ENCODE assay signal across 9 mouse cellular contexts in genomic region chr4:130552312-130553120, GRCm38 (mm10). TPM values are rescaled to one million over a fixed set of nuclear protein-coding genes. Genes with fewer than 3 reads are reported as not detected.
DNase-seq lines count a peak whose midpoint lies in the region; ATAC-seq and TF ChIP-seq lines count a peak whose summit lies in the region.
"Had no signal": no experiment of that assay in that cellular context is flagged by ENCODE, and none has a peak within 500 bp of the region (broad histone marks: within the 10 kb centered on the region; RNA-seq: fewer than 3 reads in every experiment).

No protein-coding gene starts in this region.

- peak overlapping the region; percentile 62 for H3K27ac ChIP-seq in cerebellum, adult 2 months (ENCODE audit: insufficient read depth, low read length)
- no peak overlapping the region for H3K27ac ChIP-seq in lung, embryonic 16.5 days (ENCODE audit: low read length)
- no peak overlapping the region for H3K27ac ChIP-seq in limb, embryonic 11.5 days (replicated peaks; ENCODE audit: low read depth, low read length)
- peak overlapping the region; percentile 22; the same call in 1 of the 2 replicates for H3K27ac ChIP-seq in neural tube, embryonic 12.5 days
- no peak overlapping the region for H3K27ac ChIP-seq in gastrocnemius, adult 2 months
- H3K27ac ChIP-seq: embryonic facial prominence, embryonic 15.5 days had no signal

- no peaks in the 10 kb centered on the region for H3K9me3 ChIP-seq in lung, embryonic 16.5 days (ENCODE audit: control insufficient read depth, low read length)
- no peaks in the 10 kb centered on the region for H3K9me3 ChIP-seq in limb, embryonic 11.5 days (ENCODE audit: control insufficient read depth, low read length)
- H3K9me3 ChIP-seq in neural tube, embryonic 12.5 days, result no peaks in the 10 kb centered on the region
- H3K9me3 ChIP-seq: embryonic facial prominence, embryonic 15.5 days had no signal

- no peak for TF ChIP-seq CTCF in cerebellum, adult 2 months (IDR thresholded peaks at IDR 0.05; ENCODE audit: borderline replicate concordance, insufficient read depth, low read depth, low read length)
- no peak for TF ChIP-seq CTCF in gastrocnemius, adult 2 months (IDR thresholded peaks at IDR 0.05)

- no peak overlapping the region for H3K4me2 ChIP-seq in lung, embryonic 16.5 days (ENCODE audit: low read depth, low read length)
- H3K4me2 ChIP-seq in limb, embryonic 11.5 days (ENCODE audit: low read depth, severe bottlenecking), result peak overlapping the region; percentile 7; the same call in 1 of the 2 replicates
- H3K4me2 ChIP-seq in neural tube, embryonic 12.5 days (replicated peaks), result peak overlapping the region; percentile 25
- H3K4me2 ChIP-seq: embryonic facial prominence, embryonic 15.5 days had no signal

- intact Hi-C loops in gastrocnemius, adult 2 months (cut with DNase I), result no loop called here

- no peak overlapping the region for H3K4me3 ChIP-seq in cerebellum, adult 2 months (replicated peaks; ENCODE audit: insufficient read depth, low read depth, low read length)
- H3K4me3 ChIP-seq in lung, embryonic 16.5 days (ENCODE audit: low read length), result no peak overlapping the region
- no peak overlapping the region for H3K4me3 ChIP-seq in limb, embryonic 11.5 days (ENCODE audit: low read depth, low read length)
- no peak overlapping the region for H3K4me3 ChIP-seq in neural tube, embryonic 12.5 days
- no peak overlapping the region for H3K4me3 ChIP-seq in gastrocnemius, adult 2 months
- H3K4me3 ChIP-seq: embryonic facial prominence, embryonic 15.5 days had no signal

- no peak for TF ChIP-seq POLR2A in cerebellum, adult 2 months (IDR thresholded peaks at IDR 0.05; ENCODE audit: borderline replicate concordance, insufficient read depth, low read length)

- no peaks in the 10 kb centered on the region; the same call in 1 of the 2 replicates for H3K27me3 ChIP-seq in cerebellum, adult 2 months (ENCODE audit: control insufficient read depth, insufficient read depth, low read length)
- H3K27me3 ChIP-seq in lung, embryonic 16.5 days (ENCODE audit: control insufficient read depth, insufficient read depth, low read depth, low read length), result no peaks in the 10 kb centered on the region
- H3K27me3 ChIP-seq in limb, embryonic 11.5 days (ENCODE audit: control insufficient read depth, insufficient read depth, low read length), result no peaks in the 10 kb centered on the region
- H3K27me3 ChIP-seq in neural tube, embryonic 12.5 days (replicated peaks), result no peaks in the 10 kb centered on the region
- H3K27me3 ChIP-seq: embryonic facial prominence, embryonic 15.5 days had no signal

- no peak overlapping the region for H3K9ac ChIP-seq in lung, embryonic 16.5 days (ENCODE audit: low read length)
- no peak overlapping the region for H3K9ac ChIP-seq in limb, embryonic 11.5 days (ENCODE audit: low read length)
- H3K9ac ChIP-seq in neural tube, embryonic 12.5 days, result no peak overlapping the region
- H3K9ac ChIP-seq: embryonic facial prominence, embryonic 15.5 days had no signal

- peaks cover 63% of the 10 kb centered on the region for H3K4me1 ChIP-seq in cerebellum, adult 2 months (ENCODE audit: control insufficient read depth, insufficient read depth, low read length)
- peaks cover 7% of the 10 kb centered on the region; the same call in 1 of the 2 replicates for H3K4me1 ChIP-seq in lung, embryonic 16.5 days (replicated peaks; ENCODE audit: control insufficient read depth, insufficient read depth, low read length)
- H3K4me1 ChIP-seq in limb, embryonic 11.5 days (ENCODE audit: control insufficient read depth, insufficient read depth, low read length), result peaks cover 14% of the 10 kb centered on the region
- peaks cover 57% of the 10 kb centered on the region for H3K4me1 ChIP-seq in neural tube, embryonic 12.5 days

- WGBS in cerebellum, adult 2 months, result 47% methylated on average over 8 of the region's 8 CpGs
- 16% methylated on average over 8 of the region's 8 CpGs for WGBS in lung, embryonic 16.5 days
- WGBS in limb, embryonic 11.5 days, result 21% methylated on average over 8 of the region's 8 CpGs
- WGBS in neural tube, embryonic 12.5 days, result 21% methylated on average over 8 of the region's 8 CpGs

- peak; percentile 30 for ATAC-seq in lung, embryonic 16.5 days (ENCODE audit: low read depth)
- ATAC-seq in limb, embryonic 11.5 days (ENCODE audit: insufficient number of reproducible peaks, low FRiP score, low TSS enrichment, low read depth), result peak; percentile 56; the same call in 1 of the 2 replicates
- ATAC-seq in neural tube, embryonic 12.5 days (ENCODE audit: low FRiP score, low read depth), result peak; percentile 46

- H3K36me3 ChIP-seq in lung, embryonic 16.5 days (ENCODE audit: control insufficient read depth, insufficient read depth, low read length), result no peaks in the 10 kb centered on the region
- H3K36me3 ChIP-seq in limb, embryonic 11.5 days (ENCODE audit: control insufficient read depth, insufficient read depth, low read length), result no peaks in the 10 kb centered on the region
- H3K36me3 ChIP-seq in neural tube, embryonic 12.5 days, result no peaks in the 10 kb centered on the region
- H3K36me3 ChIP-seq: embryonic facial prominence, embryonic 15.5 days had no signal

- no peak for DNase-seq in cerebellum, adult 2 months
- no peak for DNase-seq in cerebellum, adult 18-20 months
- no peak for DNase-seq in lung, postnatal 4 days
- peak; percentile 67 for DNase-seq in limb, embryonic 11.5 days (ENCODE audit: low spot score)
- DNase-seq in ovary, postnatal 14 days (ENCODE audit: low spot score), result no peak
- DNase-seq in gastrocnemius, adult 2 months, result no peak

RNA-seq across cellular contexts. Expression of gene Nkain1, which starts 21.5 kb away (rescaled TPM):
- polyA plus RNA-seq in cerebellum, adult 2 months (2012; rRNA removed), result 109 and 114 TPM in 2 replicates
- 0.18 TPM in 1 of 2 replicates, not detected in the other for polyA plus RNA-seq in lung, embryonic 16.5 days (2015; fragmentation: Nextera tagmentation; extraction: Ambion mirVana)
- 8.8 and 8.9 TPM in 2 replicates for polyA plus RNA-seq in limb, embryonic 11.5 days (2014; fragmentation: Nextera tagmentation; extraction: Ambion mirVana)
- 12.8 and 20.1 TPM in 2 replicates for polyA plus RNA-seq in neural tube, embryonic 12.5 days (2016; fragmentation: Nextera tagmentation; extraction: Ambion mirVana)
- 10 to 100 TPM; 11.5 to 17.9 TPM for total RNA-seq in gastrocnemius, adult 2 months (2021)

Comparison
In these comparisons a context has a peak if more than half of its experiments do, and no peak if none do; other contexts are left out.
1. H3K27ac ChIP-seq: peak in cerebellum, adult 2 months (single experiment) and neural tube, embryonic 12.5 days (single experiment); none in lung, embryonic 16.5 days (single experiment), limb, embryonic 11.5 days (single experiment) and gastrocnemius, adult 2 months (single experiment).
2. Peak in every context shown above with its lines, with median percentiles within 50 percentile points of each other: ATAC-seq.